ENCODE assay signal across 26 mouse cellular contexts in genomic region chr8:54371073-54371472, GRCm38 (mm10).
DNase-seq lines count a peak whose midpoint lies in the region; ATAC-seq lines count a peak whose summit lies in the region.
"Had no signal": no experiment of that assay in that cellular context is flagged by ENCODE, and none has a peak within 500 bp of the region (broad histone marks: within the 10 kb centered on the region; RNA-seq: fewer than 3 reads in every experiment).

No protein-coding gene starts in this region.

- H3K36me3 ChIP-seq in forebrain, embryonic 14.5 days (ENCODE audit: control insufficient read depth, insufficient read depth, low read length) = no peaks in the 10 kb centered on the region
- H3K36me3 ChIP-seq in forebrain, embryonic 10.5 days (replicated peaks) = no peaks in the 10 kb centered on the region
- no peaks in the 10 kb centered on the region for H3K36me3 ChIP-seq in midbrain, embryonic 12.5 days
- H3K36me3 ChIP-seq in midbrain, embryonic 10.5 days = no peaks in the 10 kb centered on the region
- H3K36me3 ChIP-seq in midbrain, embryonic 15.5 days (replicated peaks) = no peaks in the 10 kb centered on the region
- H3K36me3 ChIP-seq: G1E; liver, embryonic 12.5 days; neural tube, embryonic 13.5 days had no signal

- peak; percentile 42 for DNase-seq in forebrain, embryonic 14.5 days (ENCODE audit: low spot score)
- no peak for DNase-seq in forebrain, embryonic 10.5 days (ENCODE audit: extremely low spot score, low spot score)
- no peak for DNase-seq in midbrain, embryonic 10.5 days (ENCODE audit: low spot score)
- DNase-seq in embryo, embryonic 10 days (ENCODE audit: low spot score) = peak; percentile 36
- no peak for DNase-seq in adrenal gland, postnatal 4 days (ENCODE audit: low spot score in 2 of 2)
- DNase-seq in cerebellum, adult 9-10 months = no peak
- DNase-seq: adrenal gland, adult 8-10 months; cerebellum, adult 11 months; cerebellum, adult 9-11 months; gastrocnemius, postnatal 10 days; heart, postnatal 14 days; kidney, adult 18-20 months; kidney, postnatal 4 days; layer of hippocampus, postnatal 36 days; left cerebral cortex, postnatal 4 days; liver, postnatal 0 days; lung, postnatal 36 days; thymus, adult 2 months; thymus, postnatal 4 days had no signal

- H3K9ac ChIP-seq in forebrain, embryonic 14.5 days (ENCODE audit: low read length) = no peak overlapping the region
- no peak overlapping the region for H3K9ac ChIP-seq in midbrain, embryonic 12.5 days (replicated peaks)
- no peak overlapping the region for H3K9ac ChIP-seq in midbrain, embryonic 15.5 days
- H3K9ac ChIP-seq: hindbrain, embryonic 14.5 days; liver, embryonic 12.5 days; liver, postnatal 0 days; neural tube, embryonic 13.5 days had no signal

- 72% methylated on average over 2 of the region's 2 CpGs for WGBS in forebrain, embryonic 14.5 days
- WGBS in forebrain, embryonic 10.5 days = 61% methylated on average over 2 of the region's 2 CpGs
- 51% methylated on average over 2 of the region's 2 CpGs for WGBS in midbrain, embryonic 12.5 days
- 46% methylated on average over 2 of the region's 2 CpGs for whole genome bisulfite sequencing in midbrain, embryonic 10.5 days
- 39% methylated on average over 2 of the region's 2 CpGs for WGBS in midbrain, embryonic 15.5 days

- no peaks in the 10 kb centered on the region for H3K9me3 ChIP-seq in forebrain, embryonic 14.5 days (replicated peaks; ENCODE audit: control insufficient read depth, low read length)
- H3K9me3 ChIP-seq in forebrain, embryonic 10.5 days = no peaks in the 10 kb centered on the region
- no peaks in the 10 kb centered on the region for H3K9me3 ChIP-seq in midbrain, embryonic 12.5 days
- H3K9me3 ChIP-seq in midbrain, embryonic 10.5 days (replicated peaks) = no peaks in the 10 kb centered on the region
- no peaks in the 10 kb centered on the region for H3K9me3 ChIP-seq in midbrain, embryonic 15.5 days
- H3K9me3 ChIP-seq: G1E; liver, embryonic 12.5 days; neural tube, embryonic 13.5 days had no signal

- no peak overlapping the region for H3K4me3 ChIP-seq in forebrain, embryonic 14.5 days (ENCODE audit: low read depth, low read length)
- no peak overlapping the region for H3K4me3 ChIP-seq in forebrain, embryonic 10.5 days
- no peak overlapping the region for H3K4me3 ChIP-seq in midbrain, embryonic 12.5 days
- no peak overlapping the region for H3K4me3 ChIP-seq in midbrain, embryonic 10.5 days
- H3K4me3 ChIP-seq in midbrain, embryonic 15.5 days = no peak overlapping the region
- H3K4me3 ChIP-seq: liver, embryonic 12.5 days; neural tube, embryonic 13.5 days had no signal

- ATAC-seq in forebrain, embryonic 14.5 days = peak; percentile 66
- ATAC-seq in midbrain, embryonic 12.5 days (ENCODE audit: low FRiP score, low read depth) = peak; percentile 27; the same call in 1 of the 2 replicates
- peak; percentile 77 for ATAC-seq in midbrain, embryonic 15.5 days (replicated peaks)
- ATAC-seq: liver, embryonic 12.5 days; liver, postnatal 0 days had no signal

- no peaks in the 10 kb centered on the region for H3K27me3 ChIP-seq in forebrain, embryonic 14.5 days (replicated peaks; ENCODE audit: control insufficient read depth, insufficient read depth, low read length)
- H3K27me3 ChIP-seq in forebrain, embryonic 10.5 days (ENCODE audit: poor library complexity, severe bottlenecking) = no peaks in the 10 kb centered on the region
- H3K27me3 ChIP-seq in midbrain, embryonic 12.5 days = no peaks in the 10 kb centered on the region
- H3K27me3 ChIP-seq in midbrain, embryonic 10.5 days (ENCODE audit: low read depth, poor library complexity, severe bottlenecking) = no peaks in the 10 kb centered on the region
- H3K27me3 ChIP-seq in midbrain, embryonic 15.5 days (replicated peaks) = no peaks in the 10 kb centered on the region
- H3K27me3 ChIP-seq: liver, embryonic 12.5 days; neural tube, embryonic 13.5 days had no signal

- no peak overlapping the region for H3K4me2 ChIP-seq in forebrain, embryonic 14.5 days (ENCODE audit: low read length)
- no peak overlapping the region for H3K4me2 ChIP-seq in midbrain, embryonic 12.5 days (replicated peaks)
- no peak overlapping the region for H3K4me2 ChIP-seq in midbrain, embryonic 15.5 days
- H3K4me2 ChIP-seq: hindbrain, embryonic 14.5 days; liver, embryonic 12.5 days; neural tube, embryonic 13.5 days had no signal

- H3K4me1 ChIP-seq in forebrain, embryonic 14.5 days (ENCODE audit: control insufficient read depth, insufficient read depth, low read length) = no peaks in the 10 kb centered on the region
- H3K4me1 ChIP-seq in forebrain, embryonic 10.5 days = no peaks in the 10 kb centered on the region
- no peaks in the 10 kb centered on the region for H3K4me1 ChIP-seq in midbrain, embryonic 12.5 days
- H3K4me1 ChIP-seq in midbrain, embryonic 10.5 days = no peaks in the 10 kb centered on the region
- H3K4me1 ChIP-seq in midbrain, embryonic 15.5 days = no peaks in the 10 kb centered on the region
- H3K4me1 ChIP-seq: liver, embryonic 12.5 days; neural tube, embryonic 13.5 days had no signal

- no peak overlapping the region for H3K27ac ChIP-seq in forebrain, embryonic 14.5 days (ENCODE audit: low read depth, low read length)
- H3K27ac ChIP-seq in forebrain, embryonic 10.5 days = no peak overlapping the region
- H3K27ac ChIP-seq in midbrain, embryonic 12.5 days (replicated peaks) = no peak overlapping the region
- H3K27ac ChIP-seq in midbrain, embryonic 10.5 days (replicated peaks) = no peak overlapping the region
- no peak overlapping the region for H3K27ac ChIP-seq in midbrain, embryonic 15.5 days
- H3K27ac ChIP-seq: hindbrain, embryonic 14.5 days; kidney, postnatal 0 days; liver, embryonic 12.5 days; neural tube, embryonic 13.5 days had no signal

Comparison
In these comparisons a context has a peak if more than half of its experiments do, and no peak if none do; other contexts are left out.
1. DNase-seq: peak in forebrain, embryonic 14.5 days (single experiment) and embryo, embryonic 10 days (single experiment); none in forebrain, embryonic 10.5 days (single experiment), midbrain, embryonic 10.5 days (single experiment), adrenal gland, postnatal 4 days (0 of 2) and cerebellum, adult 9-10 months (single experiment).
2. ATAC-seq: peak in every context shown above with its lines; median percentile 77 in midbrain, embryonic 15.5 days; 66 in forebrain, embryonic 14.5 days; 27 in midbrain, embryonic 12.5 days.